In the genomic region with DNA sequence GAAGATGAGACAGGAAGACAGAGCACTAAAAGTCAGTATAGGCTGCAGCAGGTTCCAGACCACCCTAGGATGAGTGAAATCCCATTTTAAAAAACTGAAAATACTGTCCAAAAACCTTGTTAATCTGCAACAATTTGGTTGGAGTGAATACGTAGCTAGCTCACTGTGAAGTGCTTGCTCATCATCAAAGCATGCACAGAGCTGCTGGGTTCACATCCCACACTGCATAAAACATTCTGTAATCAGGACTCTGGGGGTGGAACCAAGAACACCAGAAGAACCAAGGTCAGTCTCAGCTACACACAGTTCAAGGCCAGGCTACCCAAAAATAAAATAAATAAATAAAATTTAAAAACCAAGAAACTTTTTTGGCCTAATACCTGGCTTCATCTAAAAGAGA, we compare ENCODE assay signal across 9 mouse cellular contexts. TPM values are rescaled to one million over a fixed set of nuclear protein-coding genes. Genes with fewer than 3 reads are reported as not detected.
DNase-seq lines count a peak whose midpoint lies in the region; ATAC-seq and TF ChIP-seq lines count a peak whose summit lies in the region.
"Had no signal": no experiment of that assay in that cellular context is flagged by ENCODE, and none has a peak within 500 bp of the region (broad histone marks: within the 10 kb centered on the region; RNA-seq: fewer than 3 reads in every experiment).

No protein-coding gene starts in this region.

- no peaks in the 10 kb centered on the region for H3K9me3 ChIP-seq in liver, embryonic 12.5 days (replicated peaks)
- no peaks in the 10 kb centered on the region for H3K9me3 ChIP-seq in liver, embryonic 11.5 days (ENCODE audit: control insufficient read depth, low read length)
- no peaks in the 10 kb centered on the region for H3K9me3 ChIP-seq in embryonic facial prominence, embryonic 14.5 days (ENCODE audit: control insufficient read depth, low read length)
- H3K9me3 ChIP-seq in midbrain, postnatal 0 days (ENCODE audit: low read length) = no peaks in the 10 kb centered on the region

- peaks cover 12% of the 10 kb centered on the region for H3K36me3 ChIP-seq in liver, embryonic 12.5 days
- no peaks in the 10 kb centered on the region for H3K36me3 ChIP-seq in liver, embryonic 11.5 days (ENCODE audit: control insufficient read depth, insufficient read depth, low read length)
- H3K36me3 ChIP-seq in embryonic facial prominence, embryonic 14.5 days (ENCODE audit: control insufficient read depth, insufficient read depth, low read length) = 0 out of 2 replicates have a peak, but pooled peaks cover 5% of the 10 kb centered on the region
- no peaks in the 10 kb centered on the region; the same call in 1 of the 2 replicates for H3K36me3 ChIP-seq in midbrain, postnatal 0 days (ENCODE audit: insufficient read depth, low read length)

- peak overlapping the region; percentile 20 for H3K4me3 ChIP-seq in gastrocnemius, adult 2 months
- no peak overlapping the region for H3K4me3 ChIP-seq in liver, embryonic 12.5 days
- no peak overlapping the region for H3K4me3 ChIP-seq in liver, embryonic 11.5 days (ENCODE audit: low read depth, low read length)
- H3K4me3 ChIP-seq in embryonic facial prominence, embryonic 14.5 days (ENCODE audit: low read depth, low read length) = no peak overlapping the region
- no peak overlapping the region for H3K4me3 ChIP-seq in midbrain, postnatal 0 days (ENCODE audit: low read depth, low read length)

- no peak overlapping the region for H3K4me2 ChIP-seq in liver, embryonic 12.5 days
- no peak overlapping the region for H3K4me2 ChIP-seq in liver, embryonic 11.5 days
- peak overlapping the region; percentile 29 for H3K4me2 ChIP-seq in embryonic facial prominence, embryonic 14.5 days (ENCODE audit: low read depth, low read length)
- H3K4me2 ChIP-seq in midbrain, postnatal 0 days (ENCODE audit: low read depth, low read length, poor library complexity, severe bottlenecking) = peak overlapping the region; percentile 21; the same call in 1 of the 2 replicates

- H3K27ac ChIP-seq in gastrocnemius, adult 2 months = peak overlapping the region; percentile 60
- 0 out of 2 replicates have a peak overlapping the region, but pooled peaks have one; percentile 6 for H3K27ac ChIP-seq in liver, embryonic 12.5 days
- no peak overlapping the region for H3K27ac ChIP-seq in liver, embryonic 11.5 days (ENCODE audit: low read depth, low read length)
- no peak overlapping the region for H3K27ac ChIP-seq in embryonic facial prominence, embryonic 14.5 days (replicated peaks; ENCODE audit: low read depth, low read length)
- no peak overlapping the region for H3K27ac ChIP-seq in midbrain, postnatal 0 days (ENCODE audit: low read depth, low read length)

- H3K27me3 ChIP-seq in liver, embryonic 12.5 days (replicated peaks) = no peaks in the 10 kb centered on the region
- no peaks in the 10 kb centered on the region for H3K27me3 ChIP-seq in liver, embryonic 11.5 days (replicated peaks; ENCODE audit: control insufficient read depth, insufficient read depth, low read length)
- H3K27me3 ChIP-seq in embryonic facial prominence, embryonic 14.5 days (replicated peaks; ENCODE audit: control insufficient read depth, insufficient read depth, low read length) = no peaks in the 10 kb centered on the region
- no peaks in the 10 kb centered on the region for H3K27me3 ChIP-seq in midbrain, postnatal 0 days (ENCODE audit: insufficient read depth, low read length)

- H3K4me1 ChIP-seq in liver, embryonic 12.5 days = peaks cover 16% of the 10 kb centered on the region
- H3K4me1 ChIP-seq in liver, embryonic 11.5 days (replicated peaks; ENCODE audit: control insufficient read depth, insufficient read depth, low read length) = peaks cover 3% of the 10 kb centered on the region; the same call in 1 of the 2 replicates
- peaks cover 14% of the 10 kb centered on the region for H3K4me1 ChIP-seq in embryonic facial prominence, embryonic 14.5 days (ENCODE audit: control insufficient read depth, insufficient read depth, low read length)
- H3K4me1 ChIP-seq in midbrain, postnatal 0 days (ENCODE audit: insufficient read depth, low read length) = no peaks in the 10 kb centered on the region

- intact Hi-C loops in gastrocnemius, adult 2 months (cut with DNase I) = loop anchor here (10.0 kb wide), 3 partner anchors 143 to 473 kb away; a partner anchor contains a TSS

- no peak for ATAC-seq in liver, embryonic 12.5 days
- ATAC-seq in liver, embryonic 11.5 days (replicated peaks; ENCODE audit: low FRiP score) = no peak
- no peak for ATAC-seq in embryonic facial prominence, embryonic 14.5 days (ENCODE audit: low read depth)
- ATAC-seq in midbrain, postnatal 0 days (ENCODE audit: low FRiP score) = no peak

- H3K9ac ChIP-seq in liver, embryonic 12.5 days = no peak overlapping the region
- H3K9ac ChIP-seq in liver, embryonic 11.5 days (ENCODE audit: low read depth, low read length) = no peak overlapping the region
- H3K9ac ChIP-seq in embryonic facial prominence, embryonic 14.5 days (ENCODE audit: low read depth, low read length) = no peak overlapping the region; the same call in 1 of the 2 replicates
- no peak overlapping the region for H3K9ac ChIP-seq in midbrain, postnatal 0 days (replicated peaks; ENCODE audit: low read length, poor library complexity, severe bottlenecking)

- DNase-seq in gastrocnemius, adult 2 months = no peak
- no peak for DNase-seq in gastrocnemius, adult 18-20 months (ENCODE audit: low spot score)
- no peak for DNase-seq in liver, embryonic 11.5 days (ENCODE audit: low spot score)
- DNase-seq in embryonic facial prominence, embryonic 14.5 days (ENCODE audit: low spot score) = no peak
- no peak for DNase-seq in midbrain, postnatal 0 days (ENCODE audit: low spot score)
- no peak for DNase-seq in right cerebral cortex, adult 18-20 months
- no peak for DNase-seq in frontal cortex, postnatal 14 days (ENCODE audit: low spot score in 2 of 2)
- DNase-seq: gastrocnemius, postnatal 36 days had no signal

- no peak for TF ChIP-seq CTCF in gastrocnemius, adult 2 months (IDR thresholded peaks at IDR 0.05)
- TF ChIP-seq CTCF in midbrain, postnatal 0 days (IDR thresholded peaks at IDR 0.05) = no peak

- WGBS in liver, embryonic 12.5 days (ENCODE audit: insufficient replicate concordance) = 73% methylated on average over 1 of the region's 1 CpGs
- WGBS in liver, embryonic 11.5 days = 85% methylated on average over 1 of the region's 1 CpGs
- WGBS in embryonic facial prominence, embryonic 14.5 days = 39% methylated on average over 1 of the region's 1 CpGs
- WGBS in midbrain, postnatal 0 days = 18% methylated on average over 1 of the region's 1 CpGs

RNA-seq across cellular contexts. Expression of a gene that starts 3.9 kb away (rescaled TPM):
- total RNA-seq in gastrocnemius, adult 2 months (2021) = 10 to 100 TPM; 30.2 to 32.7 TPM
- 10 to 100 TPM; 21.4 to 25.7 TPM for total RNA-seq in gastrocnemius, adult 18-20 months (2021)
- 34.7 and 34.9 TPM in 2 replicates for polyA plus RNA-seq in liver, embryonic 12.5 days (2016; fragmentation: Nextera tagmentation; extraction: Ambion mirVana)
- 52.5 and 54.2 TPM in 2 replicates for polyA plus RNA-seq in liver, embryonic 11.5 days (2014; fragmentation: Nextera tagmentation; extraction: Ambion mirVana)
- 72.8 and 81.4 TPM in 2 replicates for polyA plus RNA-seq in embryonic facial prominence, embryonic 14.5 days (2014; fragmentation: Nextera tagmentation; extraction: Ambion mirVana)
- total RNA-seq in midbrain, postnatal 0 days (2014; rRNA removed) = 50.6 and 80.6 TPM in 2 replicates
- polyA plus RNA-seq in midbrain, postnatal 0 days (2015; fragmentation: Nextera tagmentation; extraction: Ambion mirVana) = 43.8 and 52.1 TPM in 2 replicates

Comparison
In these comparisons a context has a peak if more than half of its experiments do, and no peak if none do; other contexts are left out.
1. H3K27ac ChIP-seq: peak in gastrocnemius, adult 2 months (single experiment) and liver, embryonic 12.5 days (single experiment); none in liver, embryonic 11.5 days (single experiment), embryonic facial prominence, embryonic 14.5 days (single experiment) and midbrain, postnatal 0 days (single experiment).
2. H3K4me2 ChIP-seq: peak in embryonic facial prominence, embryonic 14.5 days (single experiment) and midbrain, postnatal 0 days (single experiment); none in liver, embryonic 12.5 days (single experiment) and liver, embryonic 11.5 days (single experiment).